Mouse (Mus musculus) myocyte (in vitro differentiated cells): Measurements from ENCODE around the gene Edn1. TPM values are rescaled to one million over a fixed set of nuclear protein-coding genes. Genes with fewer than 3 reads are reported as not detected.

ENCODE experiments used
- H3K27me3 ChIP-seq: one replicate; pipeline ENCODE4 v1.6.1; 2011; ENCODE audit not compliant: control insufficient read depth, insufficient read depth, insufficient read length
- H3K36me3 ChIP-seq: one replicate; pipeline ENCODE4 v1.6.1; 2011; ENCODE audit not compliant: control insufficient read depth, insufficient read depth
- H3K4me2 ChIP-seq: one replicate; pipeline ENCODE4 v1.6.1; 2011; ENCODE audit warnings: low read depth, control low read depth
- H3K4me3 ChIP-seq: one replicate; pipeline ENCODE4 v1.5.1; 2011; ENCODE audit warnings: mild to moderate bottlenecking, control low read depth, moderate library complexity
- H3K79me2 ChIP-seq: one replicate; pipeline ENCODE4 v1.6.1; 2011; ENCODE audit not compliant: control insufficient read depth, insufficient read depth
- H3ac ChIP-seq: one replicate; pipeline ENCODE4 v1.6.1; 2011; ENCODE audit not compliant: control insufficient read depth, insufficient read length
- CEBPB ChIP-seq: IDR thresholded peaks from 2 replicates; pipeline ENCODE4 v1.6.1; 2011; ENCODE audit warnings: mild to moderate bottlenecking, moderate library complexity; ENCODE audit not compliant: poor library complexity, insufficient read depth, severe bottlenecking
- E2F4 ChIP-seq: IDR thresholded peaks from one replicate; pipeline ENCODE4 v1.6.1; 2011; ENCODE audit warnings: mild to moderate bottlenecking, control low read depth, moderate library complexity; ENCODE audit not compliant: insufficient read depth
- MAX ChIP-seq: IDR thresholded peaks from one replicate; pipeline ENCODE4 v1.6.1; 2011; ENCODE audit warnings: low read depth, mild to moderate bottlenecking, control low read depth
- MYOD1 ChIP-seq, 3 experiments: IDR thresholded peaks; one replicate each; pipeline ENCODE4 v1.6.1; 2011; ENCODE audit warnings: control low read depth in 2 of 3, low read depth in 2 of 3, mild to moderate bottlenecking in 2 of 3, moderate library complexity in 1 of 3; ENCODE audit not compliant: insufficient read length in 2 of 3, control insufficient read depth in 1 of 3
- MYOG ChIP-seq, 3 experiments: IDR thresholded peaks; one replicate each; pipeline ENCODE4 v1.6.1; 2011; ENCODE audit warnings: control low read depth in 2 of 3, low read depth in 2 of 3, mild to moderate bottlenecking in 2 of 3; ENCODE audit not compliant: insufficient read length in 2 of 3, control insufficient read depth in 1 of 3, insufficient read depth in 1 of 3
- POLR2A ChIP-seq: IDR thresholded peaks from one replicate; pipeline ENCODE4 v1.6.1; 2011; ENCODE audit warnings: low read depth, mild to moderate bottlenecking, control low read depth, moderate library complexity; ENCODE audit not compliant: insufficient read length
- POLR2AphosphoS2 ChIP-seq: IDR thresholded peaks from one replicate; pipeline ENCODE4 v1.6.1; 2011; ENCODE audit warnings: low read depth, control low read depth; ENCODE audit not compliant: insufficient read length
- REST ChIP-seq: IDR thresholded peaks from one replicate; pipeline ENCODE4 v1.6.1; 2011; ENCODE audit warnings: mild to moderate bottlenecking, control low read depth, moderate library complexity; ENCODE audit not compliant: insufficient read depth, insufficient read length
- SRF ChIP-seq: IDR thresholded peaks from one replicate; pipeline ENCODE4 v1.6.1; 2011; ENCODE audit warnings: low read depth; ENCODE audit not compliant: control insufficient read depth, insufficient read length
- TCF12 ChIP-seq: IDR thresholded peaks from one replicate; pipeline ENCODE4 v1.6.1; 2011; ENCODE audit warnings: mild to moderate bottlenecking, control low read depth; ENCODE audit not compliant: poor library complexity, insufficient read depth, severe bottlenecking
- TCF3 ChIP-seq: IDR thresholded peaks from one replicate; pipeline ENCODE4 v1.6.1; 2011; ENCODE audit warnings: low read depth, control low read depth; ENCODE audit not compliant: insufficient read length
- USF1 ChIP-seq: IDR thresholded peaks from one replicate; pipeline ENCODE4 v1.6.1; 2011; ENCODE audit warnings: low read depth, mild to moderate bottlenecking, control low read depth, moderate library complexity
- polyA plus RNA-seq: library from polyadenylated mRNA; unstranded; fragments of >200 nt; fragmentation: generic; extraction: Trizol; gene quantifications from one replicate; pipeline ENCODE4 v1.2.1, GENCODE M21; 2012; ENCODE audit warnings: missing spikeins

Gene Edn1
- polyA plus RNA-seq: 0.58 TPM

GRCm38 (mm10) chr13:42301161-42301721, at the start of gene Edn1:
Gene Edn1 (plus strand): TSS chr13:42301476.
- TF ChIP-seq TCF3 (no peak), POLR2A (peak; percentile 47)
- Histone ChIP-seq H3ac (no peak within 1 kb of the TSS), H3K4me2 (peak within 1 kb of the TSS; percentile 92), H3K79me2 (no peaks in the 10 kb centered on the region), H3K4me3 (peak within 1 kb of the TSS; percentile 41), H3K27me3 (no peaks in the 10 kb centered on the region), H3K36me3 (no peaks in the 10 kb centered on the region)

DNA sequence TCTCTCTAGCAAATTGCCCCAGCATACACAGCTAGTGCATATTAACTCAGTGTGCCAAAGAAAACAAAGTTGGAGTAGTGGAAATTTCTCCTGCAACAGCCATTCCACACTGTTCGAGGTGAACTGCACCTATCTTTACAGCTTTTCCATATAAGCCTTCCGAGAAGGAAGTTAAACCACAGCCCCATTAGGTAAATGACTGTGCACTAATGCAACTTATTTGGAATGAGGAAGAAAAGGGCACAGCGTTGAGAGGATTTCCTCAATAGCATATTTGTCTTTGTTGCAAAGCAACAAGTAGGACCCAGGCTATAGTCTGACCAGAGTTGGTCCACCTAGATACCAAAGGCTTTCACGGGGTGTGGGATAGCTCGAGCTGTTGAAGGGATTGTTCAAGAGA, 47.5 kb upstream of the Edn1 start:
- no peaks in the 10 kb centered on the region for H3K36me3 ChIP-seq
- no peak overlapping the region for H3ac ChIP-seq
- H3K27me3 ChIP-seq: no peaks in the 10 kb centered on the region
- no peak for TF ChIP-seq MAX
- no peak for TF ChIP-seq MYOG (IDR thresholded peaks at IDR 0.05; ENCODE audit: control insufficient read depth in 1 of 3, insufficient read depth in 1 of 3, insufficient read length in 2 of 3, low read depth in 2 of 3)
- no peak for TF ChIP-seq POLR2AphosphoS2
- TF ChIP-seq TCF3: no peak
- TF ChIP-seq TCF12: no peak
- no peak for TF ChIP-seq E2F4
- TF ChIP-seq USF1: no peak
- H3K4me2 ChIP-seq: no peak overlapping the region
- H3K4me3 ChIP-seq: no peak overlapping the region
- H3K79me2 ChIP-seq: no peaks in the 10 kb centered on the region

DNA sequence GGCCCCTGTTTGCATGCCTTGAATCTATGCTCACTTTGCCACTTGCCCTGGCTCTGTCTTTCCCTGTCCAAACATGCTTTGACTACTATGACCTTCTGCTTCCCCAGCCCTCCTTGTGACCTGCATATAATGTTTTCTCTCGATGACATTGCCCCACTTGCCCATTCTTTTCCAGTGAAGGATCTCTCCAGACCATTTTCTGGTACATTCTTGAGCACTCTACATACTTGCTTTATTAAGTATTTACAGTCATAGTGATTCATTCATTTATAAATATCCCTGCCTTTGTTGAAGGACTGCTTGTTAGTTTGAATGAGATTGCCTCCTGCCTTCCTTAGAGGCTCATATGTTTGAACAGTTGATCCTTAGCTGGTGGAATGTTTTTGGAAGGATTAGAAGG, 46.2 kb upstream of the Edn1 start:
- Histone ChIP-seq H3K4me2 (no peak overlapping the region), H3K27me3 (no peaks in the 10 kb centered on the region), H3K4me3 (no peak overlapping the region), H3K79me2 (no peaks in the 10 kb centered on the region), H3ac (no peak overlapping the region), H3K36me3 (no peaks in the 10 kb centered on the region)
- TF ChIP-seq REST: no peak
- no peak for TF ChIP-seq E2F4
- TF ChIP-seq MYOD1 (IDR thresholded peaks at IDR 0.05; ENCODE audit: control insufficient read depth in 1 of 3, insufficient read length in 2 of 3, low read depth in 2 of 3): no peak
- no peak for TF ChIP-seq MAX
- no peak for TF ChIP-seq SRF
- TF ChIP-seq POLR2AphosphoS2: no peak
- no peak for TF ChIP-seq USF1
- no peak for TF ChIP-seq TCF3
- no peak for TF ChIP-seq POLR2A
- no peak for TF ChIP-seq CEBPB
- TF ChIP-seq MYOG (IDR thresholded peaks at IDR 0.05; ENCODE audit: control insufficient read depth in 1 of 3, insufficient read depth in 1 of 3, insufficient read length in 2 of 3, low read depth in 2 of 3): no peak
- no peak for TF ChIP-seq TCF12

DNA sequence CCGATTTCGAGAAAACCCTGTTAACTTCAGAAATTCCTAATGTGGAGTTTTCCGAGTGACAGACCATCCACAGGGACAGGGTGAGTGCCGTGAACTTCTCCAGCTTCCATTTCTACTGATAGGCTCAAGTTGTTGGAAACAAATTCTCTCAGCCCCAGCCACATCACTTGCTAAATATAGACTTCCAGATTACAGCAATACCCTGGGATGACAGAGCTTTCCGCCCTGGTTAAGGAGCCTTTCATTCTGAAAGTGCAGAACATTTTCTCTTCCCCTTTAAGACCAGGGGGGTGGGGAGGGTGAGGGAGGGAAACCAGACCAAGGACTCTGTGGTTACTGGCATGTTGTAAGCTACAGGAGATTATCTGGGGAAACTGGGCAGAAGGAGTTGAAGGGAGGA, 42.9 kb upstream of the Edn1 start:
- no peak for TF ChIP-seq REST
- TF ChIP-seq TCF12: no peak
- TF ChIP-seq CEBPB: no peak
- no peak for TF ChIP-seq E2F4
- no peak for TF ChIP-seq MYOG (IDR thresholded peaks at IDR 0.05; ENCODE audit: control insufficient read depth in 1 of 3, insufficient read depth in 1 of 3, insufficient read length in 2 of 3, low read depth in 2 of 3)
- TF ChIP-seq MYOD1 (IDR thresholded peaks at IDR 0.05; ENCODE audit: control insufficient read depth in 1 of 3, insufficient read length in 2 of 3, low read depth in 2 of 3): no peak
- TF ChIP-seq USF1: no peak
- no peaks in the 10 kb centered on the region for H3K79me2 ChIP-seq
- no peaks in the 10 kb centered on the region for H3K27me3 ChIP-seq
- H3K4me3 ChIP-seq: no peak overlapping the region
- H3ac ChIP-seq: no peak overlapping the region
- H3K4me2 ChIP-seq: no peak overlapping the region
- H3K36me3 ChIP-seq: no peaks in the 10 kb centered on the region

GRCm38 (mm10) chr13:42260667-42261066, 40.6 kb upstream of the Edn1 start:
- Histone ChIP-seq H3K4me2 (no peak overlapping the region), H3ac (no peak overlapping the region), H3K4me3 (no peak overlapping the region), H3K36me3 (no peaks in the 10 kb centered on the region), H3K27me3 (no peaks in the 10 kb centered on the region), H3K79me2 (no peaks in the 10 kb centered on the region)
- TF ChIP-seq USF1 (no peak), MYOD1 (IDR thresholded peaks at IDR 0.05; ENCODE audit: control insufficient read depth in 1 of 3, insufficient read length in 2 of 3, low read depth in 2 of 3) (no peak), E2F4 (no peak), POLR2A (no peak), SRF (no peak), MAX (no peak), REST (no peak), MYOG (IDR thresholded peaks at IDR 0.05; ENCODE audit: control insufficient read depth in 1 of 3, insufficient read depth in 1 of 3, insufficient read length in 2 of 3, low read depth in 2 of 3) (no peak), POLR2AphosphoS2 (no peak), TCF3 (no peak), TCF12 (no peak)
